Mouse (Mus musculus): ENCODE measurements at regions not wholly inside any gene's neighbourhood (a gene's known extent, or its start where the extent isn't known, plus 50 kb on each side); places are given as distances from the start of the nearest gene placed in this dataset.
A peak's percentile ranks its signal among the peaks of the same experiment; 100 is the strongest.
"Not testable (repeated sequence)": the region's sequence is repeated elsewhere in the genome, so short reads cannot be mapped to it uniquely, and the experiment has no call there.

DNA sequence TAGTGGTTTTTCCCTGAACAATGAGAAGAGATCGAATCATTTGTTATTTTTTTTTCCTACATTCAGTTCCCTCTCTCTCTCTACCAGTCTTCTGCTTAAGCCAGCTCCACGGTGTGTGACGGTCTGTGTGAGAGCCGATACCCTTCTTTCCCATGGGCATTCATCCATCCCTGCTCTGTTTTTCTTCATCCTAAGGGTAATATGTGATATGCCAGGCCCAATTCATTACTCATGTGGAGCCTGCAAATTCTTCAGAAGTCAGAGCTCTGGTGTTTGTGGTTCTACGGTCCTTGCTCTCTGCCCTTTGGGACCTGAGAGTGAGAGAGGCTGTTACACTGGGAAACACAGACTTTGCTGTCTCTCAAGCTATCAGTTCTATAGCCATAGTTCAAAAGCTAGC lies 229.6 kb upstream of the Col8a1 start:
- Histone ChIP-seq H3K36me3 (ENCODE audit: control insufficient read depth, insufficient read depth, low read length) (no peaks in the 10 kb centered on the region), H3K9me3 (ENCODE audit: control insufficient read depth, low read length) (no peaks in the 10 kb centered on the region), H3K27me3 (ENCODE audit: control insufficient read depth, insufficient read depth, low read length) (no peaks in the 10 kb centered on the region), H3K4me1 (ENCODE audit: control insufficient read depth, insufficient read depth, low read length) (no peaks in the 10 kb centered on the region), H3K9ac (ENCODE audit: low read depth, low read length, severe bottlenecking) (no peak overlapping the region), H3K27ac (replicated peaks; ENCODE audit: low read depth, low read length) (no peak overlapping the region), H3K4me3 (replicated peaks; ENCODE audit: low read length) (no peak overlapping the region), H3K4me2 (replicated peaks; ENCODE audit: low read depth, low read length, severe bottlenecking) (no peak overlapping the region)
- 49% methylated on average over 5 of the region's 5 CpGs for WGBS
- TF ChIP-seq POLR2A (IDR thresholded peaks at IDR 0.05; ENCODE audit: borderline replicate concordance, extremely low read depth, insufficient read depth, insufficient read length): no peak
- no peak for ATAC-seq (ENCODE audit: low FRiP score, low read depth)
- DNase-seq (ENCODE audit: low spot score): no peak

DNA sequence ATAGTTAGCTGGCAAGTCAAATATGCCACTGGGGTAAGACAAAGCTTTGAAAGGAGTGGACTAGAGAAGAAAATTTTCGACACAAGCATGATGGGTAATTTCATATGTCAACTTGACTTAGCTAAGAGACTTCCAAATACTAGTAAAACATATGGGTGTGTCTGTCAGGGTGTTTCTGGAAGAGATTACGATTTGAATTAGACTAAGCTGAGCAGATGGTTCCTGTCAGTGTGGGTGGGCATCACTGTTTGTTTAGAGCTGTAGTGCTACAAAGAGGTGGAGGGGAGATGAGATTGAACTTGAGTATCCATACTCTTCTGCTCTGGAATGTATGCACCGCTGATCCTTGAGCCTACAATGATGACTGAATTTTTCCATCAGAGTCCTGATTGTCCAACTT lies 251.2 kb upstream of the Col8a1 start:
- 82% methylated on average over 3 of the region's 3 CpGs for WGBS

DNA sequence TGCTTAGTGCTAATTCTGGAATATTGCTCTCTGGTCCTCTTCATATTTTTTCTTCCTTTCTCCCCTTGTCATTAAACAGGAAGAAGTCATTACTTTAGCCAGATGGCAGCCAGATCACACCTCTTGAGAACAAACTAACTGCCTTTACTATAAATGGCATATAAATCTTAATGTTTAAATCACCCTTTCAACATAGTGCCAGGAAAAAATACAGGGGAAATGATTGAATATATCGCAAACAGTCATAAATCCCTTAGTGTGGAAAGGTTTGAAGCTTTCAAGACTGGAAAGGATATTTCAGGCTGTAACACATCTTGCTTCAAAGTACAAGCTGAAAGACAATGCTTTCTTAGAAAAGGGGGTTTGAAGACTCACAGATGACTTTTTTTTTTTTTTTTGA lies 259.0 kb upstream of the Col8a1 start:
- Histone ChIP-seq H3K9ac (ENCODE audit: low read depth, low read length, severe bottlenecking) (no peak overlapping the region), H3K9me3 (ENCODE audit: control insufficient read depth, low read length) (no peaks in the 10 kb centered on the region), H3K27ac (replicated peaks; ENCODE audit: low read depth, low read length) (no peak overlapping the region), H3K4me1 (ENCODE audit: control insufficient read depth, insufficient read depth, low read length) (no peaks in the 10 kb centered on the region), H3K27me3 (ENCODE audit: control insufficient read depth, insufficient read depth, low read length) (no peaks in the 10 kb centered on the region), H3K36me3 (ENCODE audit: control insufficient read depth, insufficient read depth, low read length) (no peaks in the 10 kb centered on the region), H3K4me3 (replicated peaks; ENCODE audit: low read length) (no peak overlapping the region), H3K4me2 (replicated peaks; ENCODE audit: low read depth, low read length, severe bottlenecking) (no peak overlapping the region)
- no peak for TF ChIP-seq POLR2A (IDR thresholded peaks at IDR 0.05; ENCODE audit: borderline replicate concordance, extremely low read depth, insufficient read depth, insufficient read length)
- 17% methylated on average over 1 of the region's 1 CpGs for WGBS
- DNase-seq (ENCODE audit: low spot score): peak; percentile 68
- ATAC-seq (ENCODE audit: low FRiP score, low read depth): no peak

More for the DNA sequence above, 251.2 kb upstream of the Col8a1 start:
- DNase-seq (ENCODE audit: low spot score) (no peak), ATAC-seq (ENCODE audit: low FRiP score, low read depth) (no peak)
- no peak overlapping the region for H3K9ac ChIP-seq (ENCODE audit: low read depth, low read length, severe bottlenecking)
- H3K27ac ChIP-seq (replicated peaks; ENCODE audit: low read depth, low read length): no peak overlapping the region
- no peaks in the 10 kb centered on the region for H3K9me3 ChIP-seq (ENCODE audit: control insufficient read depth, low read length)
- H3K4me3 ChIP-seq (replicated peaks; ENCODE audit: low read length): no peak overlapping the region
- H3K4me1 ChIP-seq (ENCODE audit: control insufficient read depth, insufficient read depth, low read length): no peaks in the 10 kb centered on the region
- TF ChIP-seq POLR2A (IDR thresholded peaks at IDR 0.05; ENCODE audit: borderline replicate concordance, extremely low read depth, insufficient read depth, insufficient read length): no peak
- no peak overlapping the region for H3K4me2 ChIP-seq (replicated peaks; ENCODE audit: low read depth, low read length, severe bottlenecking)
- no peaks in the 10 kb centered on the region for H3K27me3 ChIP-seq (ENCODE audit: control insufficient read depth, insufficient read depth, low read length)
- no peaks in the 10 kb centered on the region for H3K36me3 ChIP-seq (ENCODE audit: control insufficient read depth, insufficient read depth, low read length)

DNA sequence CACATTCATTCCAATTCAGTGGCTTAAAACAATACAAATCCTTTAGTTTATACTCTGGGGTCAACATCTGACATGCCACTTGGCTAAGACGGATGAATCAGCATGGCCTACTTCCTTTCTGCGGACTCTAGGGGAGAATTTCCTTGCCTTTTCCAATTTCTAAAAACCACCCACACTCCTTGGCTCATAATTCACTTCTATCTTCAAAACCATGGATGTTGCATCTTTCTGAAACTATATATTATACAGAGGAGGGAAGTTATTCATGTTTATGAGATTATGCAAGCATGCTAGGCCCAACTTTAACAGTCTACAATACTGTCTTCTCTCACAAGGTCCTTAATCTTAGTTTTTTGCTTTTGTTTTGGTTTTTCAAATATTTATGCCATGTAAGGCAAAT lies 273.0 kb upstream of the Col8a1 start:
- Histone ChIP-seq H3K4me3 (replicated peaks; ENCODE audit: low read length) (no peak overlapping the region), H3K36me3 (ENCODE audit: control insufficient read depth, insufficient read depth, low read length) (no peaks in the 10 kb centered on the region), H3K9ac (ENCODE audit: low read depth, low read length, severe bottlenecking) (no peak overlapping the region), H3K4me2 (replicated peaks; ENCODE audit: low read depth, low read length, severe bottlenecking) (no peak overlapping the region), H3K9me3 (ENCODE audit: control insufficient read depth, low read length) (no peaks in the 10 kb centered on the region), H3K27ac (replicated peaks; ENCODE audit: low read depth, low read length) (no peak overlapping the region), H3K27me3 (ENCODE audit: control insufficient read depth, insufficient read depth, low read length) (no peaks in the 10 kb centered on the region), H3K4me1 (ENCODE audit: control insufficient read depth, insufficient read depth, low read length) (0 out of 2 replicates have a peak, but pooled peaks cover 3% of the 10 kb centered on the region)
- DNase-seq (ENCODE audit: low spot score) (no peak), ATAC-seq (ENCODE audit: low FRiP score, low read depth) (no peak)
- TF ChIP-seq POLR2A (IDR thresholded peaks at IDR 0.05; ENCODE audit: borderline replicate concordance, extremely low read depth, insufficient read depth, insufficient read length): no peak
- WGBS: 92% methylated on average over 2 of the region's 2 CpGs

DNA sequence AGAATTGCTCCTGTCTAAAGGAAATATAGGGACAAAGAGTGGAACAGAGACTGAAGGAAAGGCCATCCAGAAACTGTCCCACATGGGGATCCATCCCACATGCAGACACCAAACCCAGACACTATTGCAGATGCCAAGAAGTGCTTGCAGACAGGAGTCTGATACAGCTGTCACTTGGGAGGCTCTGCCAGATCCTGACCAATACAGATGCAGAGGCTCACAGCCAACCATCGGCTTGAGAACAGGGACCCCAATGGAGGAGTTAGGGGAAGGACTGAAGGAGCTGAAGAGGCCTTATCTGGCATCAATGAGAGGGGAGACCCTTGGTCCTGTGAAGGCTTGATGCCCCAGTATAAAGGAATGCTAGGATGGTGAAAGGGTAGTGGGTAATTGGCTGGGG lies 274.0 kb upstream of the Col8a1 start:
- not testable (repeated sequence) for H3K9me3 ChIP-seq (ENCODE audit: control insufficient read depth, low read length); H3K4me1 ChIP-seq (ENCODE audit: control insufficient read depth, insufficient read depth, low read length); H3K4me2 ChIP-seq (replicated peaks; ENCODE audit: low read depth, low read length, severe bottlenecking); DNase-seq (ENCODE audit: low spot score); H3K9ac ChIP-seq (ENCODE audit: low read depth, low read length, severe bottlenecking); ATAC-seq (ENCODE audit: low FRiP score, low read depth); H3K4me3 ChIP-seq (replicated peaks; ENCODE audit: low read length); H3K27ac ChIP-seq (replicated peaks; ENCODE audit: low read depth, low read length); H3K36me3 ChIP-seq (ENCODE audit: control insufficient read depth, insufficient read depth, low read length); H3K27me3 ChIP-seq (ENCODE audit: control insufficient read depth, insufficient read depth, low read length)
- 83% methylated on average over 1 of the region's 1 CpGs for WGBS

DNA sequence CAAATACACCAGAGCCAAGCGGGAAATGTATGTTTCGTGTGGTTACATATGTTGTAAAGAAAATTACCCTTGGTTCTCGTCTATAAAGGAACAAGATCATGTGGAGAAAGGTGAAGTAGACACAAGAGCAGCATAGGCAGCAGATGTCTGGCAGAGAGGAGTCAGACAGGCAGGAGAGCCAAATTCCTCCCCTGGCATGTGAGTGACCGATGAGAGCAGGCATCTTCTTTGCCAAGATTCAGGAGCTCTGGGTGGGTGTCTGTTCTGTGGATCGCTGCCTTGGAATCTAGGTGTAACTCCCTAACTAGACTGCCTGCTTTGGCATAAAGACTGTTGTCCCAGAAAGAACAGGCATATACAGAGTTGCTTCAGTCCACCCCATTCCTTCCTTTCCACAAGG lies 275.1 kb upstream of the Col8a1 start:
- H3K4me1 ChIP-seq (ENCODE audit: control insufficient read depth, insufficient read depth, low read length): 0 out of 2 replicates have a peak, but pooled peaks cover 3% of the 10 kb centered on the region
- no peaks in the 10 kb centered on the region for H3K36me3 ChIP-seq (ENCODE audit: control insufficient read depth, insufficient read depth, low read length)
- 43% methylated on average over 5 of the region's 5 CpGs for WGBS
- no peaks in the 10 kb centered on the region for H3K9me3 ChIP-seq (ENCODE audit: control insufficient read depth, low read length)
- no peak for ATAC-seq (ENCODE audit: low FRiP score, low read depth)
- DNase-seq (ENCODE audit: low spot score): no peak
- H3K9ac ChIP-seq (ENCODE audit: low read depth, low read length, severe bottlenecking): no peak overlapping the region
- H3K27me3 ChIP-seq (ENCODE audit: control insufficient read depth, insufficient read depth, low read length): no peaks in the 10 kb centered on the region
- no peak for TF ChIP-seq POLR2A (IDR thresholded peaks at IDR 0.05; ENCODE audit: borderline replicate concordance, extremely low read depth, insufficient read depth, insufficient read length)
- no peak overlapping the region for H3K4me2 ChIP-seq (replicated peaks; ENCODE audit: low read depth, low read length, severe bottlenecking)
- no peak overlapping the region for H3K27ac ChIP-seq (replicated peaks; ENCODE audit: low read depth, low read length)
- no peak overlapping the region for H3K4me3 ChIP-seq (replicated peaks; ENCODE audit: low read length)

Data from limb, embryonic 14.5 days (tissue).